Mouse (Mus musculus) intestine, embryonic 15.5 days (tissue): ENCODE results near the gene Pitpnb. TPM values are rescaled to one million over a fixed set of nuclear protein-coding genes. Genes with fewer than 3 reads are reported as not detected.
A peak's percentile ranks its signal among the peaks of the same experiment; 100 is the strongest.

ENCODE experiments used
- ATAC-seq: fragments of 200-750 bp; cut with Nextera tagmentation; 2 replicates; pipeline ENCODE4 v1.8.0; 2017; ENCODE audit warnings: moderate TSS enrichment, moderate library complexity
- H3K27ac ChIP-seq: fragments of 300-500 bp; sonication (generic); 2 replicates; pipeline ENCODE4 v1.5.1; 2015; ENCODE audit warnings: mild to moderate bottlenecking, inconsistent platforms
- H3K27me3 ChIP-seq: fragments of 300-500 bp; sonication (generic); replicated peaks from 2 replicates; pipeline ENCODE4 v1.6.1; 2015; ENCODE audit warnings: inconsistent platforms
- H3K36me3 ChIP-seq: fragments of 300-500 bp; sonication (generic); 2 replicates; pipeline ENCODE4 v1.6.1; 2015; ENCODE audit warnings: inconsistent platforms
- H3K4me1 ChIP-seq: fragments of 300-500 bp; sonication (generic); replicated peaks from 2 replicates; pipeline ENCODE4 v1.6.1; 2015; ENCODE audit warnings: inconsistent platforms
- H3K4me2 ChIP-seq: fragments of 300-500 bp; sonication (generic); replicated peaks from 2 replicates; pipeline ENCODE4 v1.6.1; 2015; ENCODE audit warnings: mild to moderate bottlenecking, inconsistent platforms
- H3K4me3 ChIP-seq: fragments of 300-500 bp; sonication (generic); replicated peaks from 2 replicates; pipeline ENCODE4 v1.5.1; 2015; ENCODE audit warnings: inconsistent platforms
- H3K9ac ChIP-seq: fragments of 300-500 bp; sonication (generic); 2 replicates; pipeline ENCODE4 v1.6.1; 2015; ENCODE audit warnings: inconsistent platforms
- H3K9me3 ChIP-seq: fragments of 300-500 bp; sonication (generic); 2 replicates; pipeline ENCODE4 v1.6.1; 2016; ENCODE audit warnings: inconsistent platforms
- WGBS: fragments of 180-500 bp; shearing (Covaris S2); methylation state at CpG from one replicate; pipeline ENCODE4 v1.1.7; 2015; 5-methylcytosine and 5-hydroxymethylcytosine counted together
- polyA plus RNA-seq: library from polyadenylated mRNA; unstranded; fragments of >200 nt; fragmentation: Nextera tagmentation; extraction: Ambion mirVana; gene quantifications from 2 replicates; pipeline ENCODE4 v1.2.1, GENCODE M21; 2015

The Pitpnb gene
- polyA plus RNA-seq, 1 experiment from 2014 or later = 94.2 TPM

- H3K27me3 ChIP-seq = no peaks in the 10 kb centered on the region
- ATAC-seq = no peak
- peaks cover 26% of the 10 kb centered on the region; the same call in 1 of the 2 replicates for H3K36me3 ChIP-seq
- no peak overlapping the region for H3K9ac ChIP-seq
- no peak overlapping the region for H3K4me2 ChIP-seq
- H3K4me3 ChIP-seq = no peak overlapping the region
- no peak overlapping the region for H3K27ac ChIP-seq
- H3K4me1 ChIP-seq = peaks cover 2% of the 10 kb centered on the region; the same call in 1 of the 2 replicates
- H3K9me3 ChIP-seq = no peaks in the 10 kb centered on the region
- WGBS = 79% methylated on average over 5 of the region's 5 CpGs
Measured at GRCm38 (mm10) chr5:111360546-111360945, 30.0 kb downstream of the Pitpnb start.

GRCm38 (mm10) chr5:111361058-111361457, 30.5 kb downstream of the Pitpnb start:
- H3K4me3 ChIP-seq = no peak overlapping the region
- 82% methylated on average over 8 of the region's 8 CpGs for WGBS
- no peak overlapping the region for H3K27ac ChIP-seq
- H3K36me3 ChIP-seq = peaks cover 26% of the 10 kb centered on the region; the same call in 1 of the 2 replicates
- no peaks in the 10 kb centered on the region for H3K9me3 ChIP-seq
- H3K4me2 ChIP-seq = no peak overlapping the region
- no peaks in the 10 kb centered on the region for H3K27me3 ChIP-seq
- no peak overlapping the region for H3K9ac ChIP-seq
- ATAC-seq = no peak
- peaks cover 2% of the 10 kb centered on the region; the same call in 1 of the 2 replicates for H3K4me1 ChIP-seq

GRCm38 (mm10) chr5:111361846-111362245, 31.3 kb downstream of the Pitpnb start:
- Histone ChIP-seq H3K36me3 (peaks cover 26% of the 10 kb centered on the region; the same call in 1 of the 2 replicates), H3K9me3 (no peaks in the 10 kb centered on the region), H3K4me1 (peaks cover 2% of the 10 kb centered on the region; the same call in 1 of the 2 replicates), H3K9ac (no peak overlapping the region), H3K27ac (no peak overlapping the region), H3K4me2 (no peak overlapping the region), H3K4me3 (no peak overlapping the region), H3K27me3 (no peaks in the 10 kb centered on the region)
- ATAC-seq = no peak
- 46% methylated on average over 7 of the region's 7 CpGs for WGBS

- no peak overlapping the region for H3K9ac ChIP-seq
- H3K4me1 ChIP-seq = peaks cover 2% of the 10 kb centered on the region; the same call in 1 of the 2 replicates
- H3K9me3 ChIP-seq = no peaks in the 10 kb centered on the region
- no peaks in the 10 kb centered on the region for H3K27me3 ChIP-seq
- peak; percentile 88 for ATAC-seq
- no peak overlapping the region for H3K4me2 ChIP-seq
- 46% methylated on average over 6 of the region's 6 CpGs for WGBS
- no peak overlapping the region for H3K4me3 ChIP-seq
- H3K36me3 ChIP-seq = peaks cover 19% of the 10 kb centered on the region; the same call in 1 of the 2 replicates
- H3K27ac ChIP-seq = no peak overlapping the region
Measured at GRCm38 (mm10) chr5:111363446-111364062, 33.0 kb downstream of the Pitpnb start.

DNA sequence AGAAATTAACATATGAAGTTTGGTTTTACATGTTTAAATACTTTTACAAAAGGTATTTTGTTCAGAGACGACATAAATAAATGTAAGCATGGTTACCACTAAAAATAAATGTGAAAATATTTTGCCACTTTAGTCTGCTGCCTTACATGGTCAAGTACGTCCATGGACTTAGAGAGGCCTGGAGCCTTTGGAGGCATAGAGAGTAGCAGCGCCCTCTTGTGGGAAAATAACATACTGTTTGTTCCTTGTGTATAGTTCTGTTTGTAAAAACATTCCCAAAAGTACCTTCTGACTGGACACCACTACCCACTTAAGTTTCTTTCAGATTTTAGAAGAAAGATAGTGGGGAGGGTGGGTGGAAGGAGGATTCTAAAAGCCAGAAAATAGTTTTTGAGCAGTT, 34.0 kb downstream of the Pitpnb start:
- ATAC-seq = no peak
- 38% methylated on average over 3 of the region's 3 CpGs for WGBS
- Histone ChIP-seq H3K4me3 (no peak overlapping the region), H3K27ac (no peak overlapping the region), H3K36me3 (peaks cover 15% of the 10 kb centered on the region; the same call in 1 of the 2 replicates), H3K9me3 (no peaks in the 10 kb centered on the region), H3K4me2 (no peak overlapping the region), H3K27me3 (no peaks in the 10 kb centered on the region), H3K9ac (no peak overlapping the region), H3K4me1 (peaks cover 2% of the 10 kb centered on the region; the same call in 1 of the 2 replicates)

DNA sequence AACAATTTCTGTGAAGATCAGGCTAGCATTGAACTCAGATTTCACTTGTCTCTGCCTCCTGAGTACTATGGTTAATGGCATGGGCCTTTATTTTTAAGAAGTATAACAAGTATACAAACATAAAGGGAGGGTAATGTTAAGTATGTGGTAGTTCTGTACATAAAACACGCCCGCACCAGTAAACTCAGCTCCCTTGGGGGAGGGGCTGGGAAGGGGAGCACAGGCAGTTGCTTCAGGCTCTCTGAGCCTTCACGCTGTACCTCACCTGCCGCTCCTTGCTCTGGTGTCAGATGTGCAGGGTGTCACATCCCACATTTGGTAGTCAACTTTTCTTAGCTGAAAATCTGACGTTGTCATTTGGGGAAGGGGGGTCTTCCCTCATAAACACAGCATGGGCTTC, 35.6 kb downstream of the Pitpnb start:
- Histone ChIP-seq H3K27me3 (no peaks in the 10 kb centered on the region), H3K4me3 (no peak overlapping the region), H3K27ac (no peak overlapping the region), H3K9me3 (no peaks in the 10 kb centered on the region), H3K4me2 (no peak overlapping the region), H3K4me1 (peaks cover 2% of the 10 kb centered on the region; the same call in 1 of the 2 replicates), H3K36me3 (peaks cover 12% of the 10 kb centered on the region; the same call in 1 of the 2 replicates), H3K9ac (no peak overlapping the region)
- ATAC-seq = no peak
- 78% methylated on average over 5 of the region's 5 CpGs for WGBS

DNA sequence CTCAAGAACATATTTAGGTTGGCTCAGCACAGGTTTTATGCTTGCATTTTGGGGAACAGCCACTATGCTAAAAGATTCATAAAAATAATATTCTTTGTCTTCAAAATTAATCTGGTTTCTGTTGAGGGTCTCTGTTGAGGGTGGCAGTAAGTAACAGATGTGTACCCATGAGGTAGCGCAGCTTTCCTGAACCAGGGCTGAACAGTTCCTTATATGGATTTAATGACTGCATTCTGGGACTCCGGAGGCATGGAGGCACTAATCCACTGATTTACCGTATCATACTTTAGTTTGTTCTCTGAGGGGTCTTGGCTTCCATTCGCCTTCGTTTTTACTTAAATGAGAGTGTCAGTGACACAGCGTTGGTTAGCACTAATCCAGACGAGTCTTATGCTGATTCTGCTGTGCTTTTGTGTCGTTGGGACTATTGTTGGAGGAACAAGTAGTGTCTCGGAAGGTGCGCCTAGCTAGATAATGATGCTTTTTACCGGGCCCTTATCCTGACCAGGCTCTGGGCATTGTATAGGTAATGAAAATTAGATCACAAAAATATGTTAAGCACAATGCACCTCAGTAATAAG, 37.5 kb downstream of the Pitpnb start:
- H3K27ac ChIP-seq = no peak overlapping the region
- H3K36me3 ChIP-seq = peaks cover 21% of the 10 kb centered on the region
- ATAC-seq = no peak
- no peak overlapping the region for H3K4me3 ChIP-seq
- H3K9me3 ChIP-seq = no peaks in the 10 kb centered on the region
- H3K27me3 ChIP-seq = no peaks in the 10 kb centered on the region
- H3K9ac ChIP-seq = no peak overlapping the region
- WGBS = 93% methylated on average over 11 of the region's 11 CpGs
- no peaks in the 10 kb centered on the region; the same call in 1 of the 2 replicates for H3K4me1 ChIP-seq
- no peak overlapping the region for H3K4me2 ChIP-seq

DNA sequence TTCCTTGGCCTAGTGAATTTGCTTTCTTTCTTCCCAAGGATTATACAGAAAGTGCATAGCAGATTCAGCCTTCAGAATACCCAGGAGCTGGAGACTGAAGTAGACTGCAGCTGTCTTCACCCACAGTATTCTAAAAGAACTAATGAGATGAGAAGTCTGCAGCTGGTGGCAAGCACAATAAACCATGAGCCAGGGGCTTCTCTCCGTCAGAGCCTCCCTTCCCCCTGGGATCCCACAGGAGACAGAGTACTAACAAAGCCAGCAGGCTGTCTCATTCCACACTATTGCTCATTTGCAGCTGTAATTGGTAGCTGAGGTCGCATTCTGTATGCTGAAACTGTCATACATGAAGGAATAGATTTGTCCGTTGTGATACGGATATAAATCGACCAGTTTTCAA, 38.0 kb downstream of the Pitpnb start:
- Histone ChIP-seq H3K4me1 (no peaks in the 10 kb centered on the region; the same call in 1 of the 2 replicates), H3K36me3 (peaks cover 25% of the 10 kb centered on the region), H3K9ac (no peak overlapping the region), H3K27ac (no peak overlapping the region), H3K4me2 (no peak overlapping the region), H3K9me3 (no peaks in the 10 kb centered on the region), H3K4me3 (no peak overlapping the region), H3K27me3 (no peaks in the 10 kb centered on the region)
- 83% methylated on average over 5 of the region's 5 CpGs for WGBS
- ATAC-seq = no peak

DNA sequence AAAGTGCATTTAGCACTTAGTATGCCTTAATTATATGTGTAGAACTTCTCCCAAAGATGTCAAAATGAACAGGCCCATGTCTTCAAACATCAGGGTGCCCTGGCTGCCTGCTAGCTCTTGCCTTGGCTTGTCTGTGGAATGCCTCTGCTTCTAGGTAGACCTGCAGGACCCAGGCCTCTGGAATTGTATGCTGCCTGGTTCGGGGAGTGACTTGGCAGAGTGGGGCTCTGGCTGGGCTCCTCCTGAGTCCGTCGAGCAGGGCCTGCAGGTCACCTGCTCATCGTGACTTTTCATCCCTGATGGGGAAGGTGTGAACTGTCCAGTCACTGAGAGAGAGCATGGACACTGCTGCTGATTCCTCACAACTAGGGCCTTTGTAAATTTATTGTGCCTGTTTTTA, 45.1 kb downstream of the Pitpnb start:
- H3K4me3 ChIP-seq = no peak overlapping the region
- no peaks in the 10 kb centered on the region for H3K27me3 ChIP-seq
- peaks cover 47% of the 10 kb centered on the region for H3K36me3 ChIP-seq
- no peak overlapping the region for H3K27ac ChIP-seq
- no peak overlapping the region for H3K9ac ChIP-seq
- no peaks in the 10 kb centered on the region; the same call in 1 of the 2 replicates for H3K4me1 ChIP-seq
- ATAC-seq = no peak
- H3K9me3 ChIP-seq = no peaks in the 10 kb centered on the region
- WGBS = 84% methylated on average over 4 of the region's 4 CpGs
- no peak overlapping the region for H3K4me2 ChIP-seq

DNA sequence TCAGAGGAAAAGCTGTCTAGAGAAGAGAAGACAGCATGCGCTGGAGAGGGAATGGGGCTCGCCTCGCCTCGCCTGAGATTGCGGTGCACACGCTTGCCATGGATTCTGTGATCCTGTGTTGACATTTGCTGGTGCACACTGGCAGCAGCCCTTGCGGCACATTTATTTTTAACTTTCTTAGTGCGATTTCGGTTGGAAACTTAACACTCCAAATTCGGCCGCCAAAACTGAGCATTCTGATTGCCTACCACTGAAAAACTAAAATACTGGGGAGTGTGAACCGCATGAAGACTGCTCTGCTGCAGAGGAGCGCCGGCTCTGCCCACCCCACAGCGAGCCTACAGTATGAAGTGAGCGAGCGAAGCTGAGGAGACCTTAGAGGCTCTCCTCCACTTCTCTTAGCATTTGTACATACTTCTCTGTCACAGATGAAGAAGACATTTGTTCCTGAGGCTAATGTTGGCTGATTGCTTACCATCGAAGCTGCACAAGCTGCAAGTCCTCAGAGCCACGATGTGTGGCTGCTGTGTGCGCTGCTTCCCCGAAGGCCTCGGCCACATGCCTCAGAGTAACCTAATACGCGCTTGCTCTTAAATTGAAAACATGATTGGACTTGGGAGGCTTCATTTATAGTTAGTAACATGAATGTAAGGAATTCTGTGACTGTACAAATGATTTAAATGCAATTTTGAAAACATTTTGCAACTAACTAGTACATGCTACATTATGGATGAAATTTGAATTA, 45.9 kb downstream of the Pitpnb start:
- ATAC-seq = no peak
- Histone ChIP-seq H3K27ac (no peak overlapping the region), H3K27me3 (no peaks in the 10 kb centered on the region), H3K4me1 (no peaks in the 10 kb centered on the region; the same call in 1 of the 2 replicates), H3K36me3 (peaks cover 48% of the 10 kb centered on the region), H3K9me3 (no peaks in the 10 kb centered on the region), H3K4me2 (no peak overlapping the region), H3K9ac (no peak overlapping the region), H3K4me3 (no peak overlapping the region)
- WGBS = 91% methylated on average over 24 of the region's 24 CpGs

DNA sequence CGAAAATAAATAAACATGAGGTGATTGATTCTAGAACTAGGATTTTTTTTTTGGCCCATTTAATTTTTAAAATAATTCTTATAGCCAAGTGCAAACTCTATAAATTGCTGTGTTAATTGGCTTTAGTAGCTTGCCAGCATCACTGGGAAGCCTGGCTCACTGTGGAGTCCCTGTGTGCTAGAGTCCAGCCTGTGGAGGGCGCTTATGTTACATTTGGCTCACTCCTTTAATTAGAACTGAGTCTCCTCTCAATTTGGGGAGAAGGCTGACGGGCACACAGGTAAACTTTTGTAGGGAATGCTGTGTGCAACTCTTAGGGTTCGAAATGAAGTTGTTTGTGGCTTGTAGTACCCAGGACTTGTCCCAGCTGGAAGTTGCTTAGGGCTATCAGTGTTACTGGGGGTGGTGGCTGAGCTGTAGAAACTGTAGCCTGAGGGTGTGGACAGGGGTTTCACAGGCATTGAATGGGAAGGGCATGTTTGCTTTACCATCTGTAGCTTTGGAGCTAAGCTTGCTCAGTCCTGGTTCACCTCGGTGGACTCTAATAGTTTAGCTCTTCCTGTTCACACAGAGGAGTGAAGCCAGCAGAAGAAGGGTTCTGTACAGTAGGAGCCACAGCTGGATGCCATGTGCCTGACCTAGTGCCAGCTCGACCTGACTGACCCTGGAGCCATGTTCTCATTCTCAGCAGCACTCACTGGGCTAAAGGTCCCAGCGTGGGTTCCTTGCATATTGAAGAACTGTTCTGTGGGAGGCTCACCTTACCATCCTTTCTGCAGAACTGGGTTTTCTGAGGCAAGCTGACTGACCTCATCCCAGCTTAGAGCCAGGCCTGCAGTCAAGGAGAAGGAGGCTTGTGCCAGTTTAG, 47.8 kb downstream of the Pitpnb start:
- 73% methylated on average over 7 of the region's 7 CpGs for whole genome bisulfite sequencing
- H3K4me3 ChIP-seq = no peak overlapping the region
- H3K9me3 ChIP-seq = no peaks in the 10 kb centered on the region
- no peaks in the 10 kb centered on the region for H3K27me3 ChIP-seq
- H3K4me2 ChIP-seq = no peak overlapping the region
- ATAC-seq = peak; percentile 53
- no peaks in the 10 kb centered on the region; the same call in 1 of the 2 replicates for H3K4me1 ChIP-seq
- peak overlapping the region; percentile 22; the same call in 1 of the 2 replicates for H3K27ac ChIP-seq
- H3K9ac ChIP-seq = no peak overlapping the region
- H3K36me3 ChIP-seq = peaks cover 40% of the 10 kb centered on the region
